Mouse (Mus musculus) erythroblast, embryonic 14.5 days (primary cell): ENCODE results near the gene Sp7.

Experiments used
- GATA1 ChIP-seq: IDR thresholded peaks from 2 replicates; pipeline ENCODE4 v1.6.1; 2012; ENCODE audit warnings: low read length, inconsistent platforms, mixed read lengths
- TAL1 ChIP-seq: IDR thresholded peaks from 3 replicates; pipeline ENCODE4 v1.6.1; 2012; ENCODE audit warnings: low read length, inconsistent platforms, mixed read lengths

- TF ChIP-seq TAL1 (no peak), GATA1 (no peak)
Measured at GRCm38 (mm10) chr15:102362648-102363047, 4.3 kb downstream of the Sp7 start.
